In genomic region chr3:56763896-56764295, GRCm38 (mm10) we compare ENCODE assay signal across 15 mouse cellular contexts.
"Had no signal": no experiment of that assay in that cellular context is flagged by ENCODE, and none has a peak within 500 bp of the region (broad histone marks: within the 10 kb centered on the region; RNA-seq: fewer than 3 reads in every experiment).

No protein-coding gene starts in this region.

- H3K9me3 ChIP-seq: kidney, embryonic 15.5 days; limb, embryonic 12.5 days; liver, embryonic 13.5 days; midbrain, embryonic 13.5 days; neural tube, embryonic 13.5 days had no signal

- H3K27me3 ChIP-seq: kidney, embryonic 15.5 days; limb, embryonic 12.5 days; liver, embryonic 13.5 days; midbrain, embryonic 13.5 days; neural tube, embryonic 13.5 days had no signal

- H3K27ac ChIP-seq: kidney, embryonic 15.5 days; left cerebral cortex, adult 2 months; limb, embryonic 12.5 days; liver, embryonic 13.5 days; midbrain, embryonic 13.5 days; neural tube, embryonic 13.5 days had no signal

- DNase-seq: kidney, adult 2 months; kidney, postnatal 25 days; liver; liver, embryonic 13.5 days; lung, adult 18-20 months; retina, postnatal 1 day; right cerebral cortex, postnatal 4 days; spleen, adult 18-20 months; thymus, adult 18-20 months; thymus, postnatal 14 days had no signal

- ATAC-seq: midbrain, embryonic 13.5 days had no signal

- H3K4me3 ChIP-seq: kidney, embryonic 15.5 days; left cerebral cortex, adult 2 months; limb, embryonic 12.5 days; liver, embryonic 13.5 days; midbrain, embryonic 13.5 days; neural tube, embryonic 13.5 days had no signal

- H3K9ac ChIP-seq: kidney, embryonic 15.5 days; limb, embryonic 12.5 days; liver, embryonic 13.5 days; midbrain, embryonic 13.5 days; neural tube, embryonic 13.5 days had no signal

- H3K4me2 ChIP-seq: kidney, embryonic 15.5 days; limb, embryonic 12.5 days; liver, embryonic 13.5 days; midbrain, embryonic 13.5 days; neural tube, embryonic 13.5 days had no signal

- H3K36me3 ChIP-seq: kidney, embryonic 15.5 days; limb, embryonic 12.5 days; liver, embryonic 13.5 days; midbrain, embryonic 13.5 days; neural tube, embryonic 13.5 days had no signal

- H3K4me1 ChIP-seq: kidney, embryonic 15.5 days; limb, embryonic 12.5 days; liver, embryonic 13.5 days; midbrain, embryonic 13.5 days; neural tube, embryonic 13.5 days had no signal
